Mouse (Mus musculus): ENCODE measurements around the gene Tmprss3.

The Tmprss3 gene

DNA sequence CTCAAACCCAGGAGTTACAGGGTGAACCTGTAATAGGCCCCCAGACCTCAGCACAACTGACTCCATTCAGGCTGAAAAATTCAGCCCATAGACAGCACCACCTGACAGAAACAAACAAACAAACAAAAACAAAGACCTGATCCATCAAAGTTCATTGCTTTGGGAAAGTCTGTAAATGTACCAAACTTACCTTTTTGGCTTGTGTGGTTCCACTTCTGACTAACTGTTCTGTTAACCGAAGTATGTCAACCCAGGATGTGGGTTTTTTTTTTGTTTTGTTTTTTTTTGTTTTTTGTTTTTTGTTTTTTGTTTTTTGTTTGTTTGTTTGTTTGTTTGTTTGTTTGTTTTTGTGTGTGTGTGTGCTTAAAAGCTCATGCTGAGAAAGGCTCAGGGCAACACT is 62.0 kb downstream of the Tmprss3 start:
- DNase-seq (ENCODE audit: low spot score in 2 of 2): no peak

DNA sequence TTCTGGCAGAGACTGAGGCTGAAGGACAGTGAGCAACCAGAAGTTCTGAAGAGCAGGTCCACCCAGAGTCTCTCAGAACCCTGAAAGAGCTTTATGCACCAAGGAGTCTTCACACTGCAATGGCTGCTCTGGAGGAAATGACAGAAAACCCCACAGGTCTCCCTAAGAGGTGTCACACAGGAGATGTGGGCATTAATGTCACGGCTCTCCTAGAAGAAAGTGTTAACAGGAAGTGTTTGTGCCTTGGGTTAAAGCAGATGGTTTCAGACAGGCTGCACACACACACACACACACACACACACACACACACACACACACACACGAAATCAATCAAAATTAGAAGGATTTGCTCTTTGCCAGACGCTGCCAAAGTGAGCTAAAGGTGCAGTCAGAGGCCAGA is 62.5 kb downstream of the Tmprss3 start:
- DNase-seq (ENCODE audit: low spot score in 2 of 2): no peak

DNA sequence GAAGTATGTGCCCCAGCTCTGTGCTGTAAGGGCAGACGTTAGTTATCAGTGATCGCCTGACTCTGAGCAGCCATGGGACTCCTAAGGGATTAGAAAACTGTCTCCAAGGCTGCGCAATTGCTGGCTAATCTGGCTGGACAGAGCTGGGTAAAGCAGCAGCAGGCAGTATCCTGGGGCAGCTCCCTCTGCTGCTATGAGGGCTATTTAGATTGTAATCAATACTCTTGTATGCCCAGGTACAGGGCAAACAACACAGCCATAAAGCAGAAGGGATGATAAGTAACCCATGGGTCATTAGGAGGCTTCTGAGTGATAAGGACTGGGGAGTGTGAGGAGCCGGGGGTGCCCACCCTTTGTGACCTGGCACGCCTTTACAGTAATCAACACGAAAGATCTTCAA is 63.9 kb downstream of the Tmprss3 start:
- DNase-seq (ENCODE audit: low spot score in 2 of 2): no peak

DNA sequence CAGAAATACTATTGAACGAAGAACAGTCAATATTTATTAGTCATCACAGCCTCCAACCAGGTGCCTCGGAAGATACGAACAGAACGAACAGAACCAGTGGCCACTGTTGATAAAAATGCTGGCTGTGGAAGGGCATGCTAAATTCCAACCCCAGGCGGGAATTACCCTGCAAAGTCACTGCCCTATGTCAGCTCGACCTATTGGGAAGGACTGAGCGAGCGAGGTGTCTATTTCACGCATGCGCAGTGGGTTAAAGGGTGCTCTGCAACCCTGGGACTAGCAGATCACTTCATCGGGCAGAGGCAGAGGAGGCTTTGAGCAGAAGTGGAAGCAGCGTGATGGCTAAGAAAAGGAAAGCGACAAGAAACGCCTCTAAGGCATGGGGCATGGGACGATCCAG is 65.0 kb downstream of the Tmprss3 start:
- no peak for DNase-seq (ENCODE audit: low spot score in 2 of 2)

DNA sequence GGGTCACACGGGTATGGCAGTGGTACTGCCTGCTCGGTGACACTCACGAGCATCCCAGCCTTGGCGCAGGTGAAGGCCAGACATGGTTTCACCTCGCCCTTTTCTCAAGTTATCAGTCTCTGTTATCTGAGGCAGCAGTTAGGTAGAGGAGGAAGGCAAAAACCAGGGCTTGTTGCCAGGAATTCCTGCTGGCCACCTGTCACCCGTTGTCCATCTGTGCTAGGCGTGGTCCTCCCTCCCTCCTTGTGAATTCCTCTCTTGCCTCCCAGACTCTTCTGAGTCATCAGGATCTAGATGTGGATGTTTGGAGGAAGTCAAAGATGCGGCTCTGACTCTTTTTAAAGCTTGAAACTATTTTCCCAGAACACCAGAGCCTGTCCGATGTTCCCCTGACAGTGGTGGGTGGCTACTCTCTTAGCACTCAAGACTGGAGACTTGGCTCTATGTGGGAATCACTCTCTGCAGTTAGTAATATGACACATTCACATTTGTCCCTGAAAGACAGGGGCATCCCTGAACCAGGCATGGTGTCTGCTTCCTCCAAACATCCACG is 67.4 kb downstream of the Tmprss3 start:
- no peak for DNase-seq (ENCODE audit: low spot score in 2 of 2)

DNA sequence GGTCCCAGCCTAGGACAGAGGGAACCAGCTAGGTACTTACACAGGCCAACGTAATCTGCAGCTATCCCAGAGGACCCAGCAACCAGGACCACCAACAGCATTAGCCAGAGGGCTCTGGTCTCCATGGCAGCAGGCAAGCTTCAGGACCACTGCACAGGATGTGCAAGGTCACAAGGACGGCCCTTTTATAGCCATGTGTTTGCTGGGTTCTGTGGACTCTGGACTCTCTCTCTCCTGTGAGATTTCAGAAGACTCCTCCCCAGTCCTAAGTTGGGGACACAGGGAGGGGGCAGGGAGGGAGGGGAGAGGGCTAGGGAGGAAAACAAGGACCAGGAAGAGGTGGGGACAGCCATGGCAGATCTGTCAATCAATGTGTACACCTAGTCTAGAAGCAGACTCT is 69.3 kb downstream of the Tmprss3 start, which contains the start of gene Tff3:
Gene Tff3, minus strand, starts transcription at position 195 of the 400 bp plus-strand sequence.
- no peak for DNase-seq (ENCODE audit: low spot score in 2 of 2)
